Mouse (Mus musculus) frontal cortex, postnatal 14 days (tissue): ENCODE measurements around the gene Cit.

Experiments used
- DNase-seq, 2 experiments: peaks; one replicate each; pipeline ENCODE4 v3.0.0; 2022; ENCODE audit warnings: low spot score in 2 of 2

Cit gene

GRCm38 (mm10) chr5:115958814-115959213 lies 113.7 kb downstream of the Cit start:
- no peak for DNase-seq

- DNase-seq: no peak
These were observed 116.7 kb downstream of the Cit start for GRCm38 (mm10) chr5:115961809-115962208.

- no peak for DNase-seq
These were observed 126.2 kb downstream of the Cit start for GRCm38 (mm10) chr5:115971236-115971635.

- no peak for DNase-seq
These were observed 130.6 kb downstream of the Cit start for GRCm38 (mm10) chr5:115975672-115976071.

- no peak for DNase-seq
These were observed 131.4 kb downstream of the Cit start for GRCm38 (mm10) chr5:115976446-115976845.

- no peak for DNase-seq
These were observed 132.2 kb downstream of the Cit start for GRCm38 (mm10) chr5:115977266-115977665.

- no peak for DNase-seq
These were observed 132.7 kb downstream of the Cit start for GRCm38 (mm10) chr5:115977757-115978156.

- DNase-seq: no peak
These were observed 133.2 kb downstream of the Cit start for GRCm38 (mm10) chr5:115978255-115978654.

- no peak for DNase-seq
These were observed 134.1 kb downstream of the Cit start for GRCm38 (mm10) chr5:115979134-115979696.

GRCm38 (mm10) chr5:115980537-115980936 lies 135.5 kb downstream of the Cit start:
- DNase-seq: no peak

- no peak for DNase-seq
These were observed 137.7 kb downstream of the Cit start for GRCm38 (mm10) chr5:115982671-115983373.

- DNase-seq: no peak
These were observed 139.3 kb downstream of the Cit start for GRCm38 (mm10) chr5:115984392-115984791.

- DNase-seq: no peak
These were observed 140.0 kb downstream of the Cit start for GRCm38 (mm10) chr5:115985101-115985500.

- DNase-seq: no peak
These were observed 142.2 kb downstream of the Cit start for GRCm38 (mm10) chr5:115987284-115987683.

GRCm38 (mm10) chr5:115991717-115992116 lies 146.6 kb downstream of the Cit start:
- DNase-seq: no peak

- no peak for DNase-seq
These were observed 149.0 kb downstream of the Cit start for GRCm38 (mm10) chr5:115994101-115994500.

GRCm38 (mm10) chr5:115997376-115997775 lies 152.3 kb downstream of the Cit start:
- DNase-seq: no peak

GRCm38 (mm10) chr5:116003154-116003553 lies 158.1 kb downstream of the Cit start:
- DNase-seq: no peak

GRCm38 (mm10) chr5:116003825-116004224 lies 158.7 kb downstream of the Cit start:
- DNase-seq: no peak

GRCm38 (mm10) chr5:116004271-116004670 lies 159.2 kb downstream of the Cit start:
- DNase-seq: no peak

GRCm38 (mm10) chr5:116006324-116007099 lies 161.4 kb downstream of the Cit start:
- no peak for DNase-seq

GRCm38 (mm10) chr5:116007723-116008122 lies 162.6 kb downstream of the Cit start:
- no peak for DNase-seq
